Mouse (Mus musculus) erythroblast, embryonic 14.5 days (primary cell): ENCODE results near the gene Duoxa1.

ENCODE experiments used
- GATA1 ChIP-seq: IDR thresholded peaks from 2 replicates; pipeline ENCODE4 v1.6.1; 2012; ENCODE audit warnings: low read length, inconsistent platforms, mixed read lengths
- TAL1 ChIP-seq: IDR thresholded peaks from 3 replicates; pipeline ENCODE4 v1.6.1; 2012; ENCODE audit warnings: low read length, inconsistent platforms, mixed read lengths

- no peak for TF ChIP-seq GATA1
- no peak for TF ChIP-seq TAL1
These were observed 12.2 kb downstream of the Duoxa1 start for GRCm38 (mm10) chr2:122301081-122301920.
